Mouse (Mus musculus) forebrain, embryonic 13.5 days (tissue): ENCODE results near the gene Ube2u. TPM values are rescaled to one million over a fixed set of nuclear protein-coding genes. Genes with fewer than 3 reads are reported as not detected.
A peak's percentile ranks its signal among the peaks of the same experiment; 100 is the strongest.

ENCODE experiments used
- ATAC-seq: fragments of 200-750 bp; cut with Nextera tagmentation; 2 replicates; pipeline ENCODE4 v1.8.0; 2017
- H3K27ac ChIP-seq: fragments of 300-500 bp; sonication (generic); 2 replicates; pipeline ENCODE4 v1.5.1; 2015; ENCODE audit warnings: inconsistent platforms, mild to moderate bottlenecking, moderate library complexity
- H3K27me3 ChIP-seq: fragments of 300-500 bp; sonication (generic); 2 replicates; pipeline ENCODE4 v1.6.1; 2015; ENCODE audit warnings: mild to moderate bottlenecking, inconsistent platforms
- H3K36me3 ChIP-seq: fragments of 300-500 bp; sonication (generic); 2 replicates; pipeline ENCODE4 v1.6.1; 2015; ENCODE audit warnings: mild to moderate bottlenecking, inconsistent platforms; ENCODE audit not compliant: poor library complexity, severe bottlenecking
- H3K4me1 ChIP-seq: fragments of 300-500 bp; sonication (generic); 2 replicates; pipeline ENCODE4 v1.6.1; 2015; ENCODE audit warnings: inconsistent platforms
- H3K4me2 ChIP-seq: fragments of 300-500 bp; sonication (generic); 2 replicates; pipeline ENCODE4 v1.6.1; 2015; ENCODE audit warnings: inconsistent platforms, mild to moderate bottlenecking, moderate library complexity
- H3K4me3 ChIP-seq: fragments of 300-500 bp; sonication (generic); 2 replicates; pipeline ENCODE4 v1.5.1; 2015; ENCODE audit warnings: mild to moderate bottlenecking, inconsistent platforms
- H3K9ac ChIP-seq: fragments of 300-500 bp; sonication (generic); 2 replicates; pipeline ENCODE4 v1.6.1; 2015; ENCODE audit warnings: mild to moderate bottlenecking, inconsistent platforms
- H3K9me3 ChIP-seq: fragments of 300-500 bp; sonication (generic); replicated peaks from 2 replicates; pipeline ENCODE4 v1.6.1; 2016; ENCODE audit warnings: inconsistent platforms
- WGBS: fragments of 180-500 bp; shearing (Covaris S2); methylation state at CpG from one replicate; pipeline ENCODE4 v1.1.7; 2015; 5-methylcytosine and 5-hydroxymethylcytosine counted together
- polyA plus RNA-seq: library from polyadenylated mRNA; unstranded; fragments of >200 nt; fragmentation: Nextera tagmentation; extraction: Ambion mirVana; gene quantifications from 2 replicates; pipeline ENCODE4 v1.2.1, GENCODE M21; 2015

The Ube2u gene
- polyA plus RNA-seq, 1 experiment from 2014 or later: 0.56 TPM

- Histone ChIP-seq H3K9me3 (no peaks in the 10 kb centered on the region), H3K9ac (peak overlapping the region; percentile 52), H3K4me3 (peak overlapping the region; percentile 31), H3K36me3 (no peaks in the 10 kb centered on the region), H3K27ac (no peak overlapping the region; the same call in 1 of the 2 replicates), H3K27me3 (no peaks in the 10 kb centered on the region; the same call in 1 of the 2 replicates), H3K4me1 (peaks cover 8% of the 10 kb centered on the region), H3K4me2 (peak overlapping the region; percentile 68)
- ATAC-seq: peak; percentile 95
- 3% methylated on average over 21 of the region's 21 CpGs for WGBS
Measured at GRCm38 (mm10) chr4:100588236-100589206, 109.9 kb downstream of the Ube2u start.

GRCm38 (mm10) chr4:100595771-100596170 is 117.1 kb downstream of the Ube2u start:
- WGBS: 88% methylated on average over 4 of the region's 4 CpGs
- H3K9me3 ChIP-seq: no peaks in the 10 kb centered on the region
- ATAC-seq: no peak

GRCm38 (mm10) chr4:100596630-100597029 is 118.0 kb downstream of the Ube2u start:
- Histone ChIP-seq H3K36me3 (no peaks in the 10 kb centered on the region), H3K4me3 (no peak overlapping the region), H3K9me3 (no peaks in the 10 kb centered on the region), H3K27me3 (no peaks in the 10 kb centered on the region), H3K4me1 (peaks cover 16% of the 10 kb centered on the region), H3K4me2 (0 out of 2 replicates have a peak overlapping the region, but pooled peaks have one; percentile 3), H3K27ac (peak overlapping the region; percentile 11; the same call in 1 of the 2 replicates), H3K9ac (no peak overlapping the region)
- ATAC-seq: peak; percentile 84
- 55% methylated on average over 5 of the region's 5 CpGs for WGBS

More at GRCm38 (mm10) chr4:100595771-100596170, 117.1 kb downstream of the Ube2u start:
- H3K4me3 ChIP-seq: no peak overlapping the region
- H3K27ac ChIP-seq: no peak overlapping the region
- H3K9ac ChIP-seq: no peak overlapping the region
- no peaks in the 10 kb centered on the region for H3K27me3 ChIP-seq
- no peak overlapping the region for H3K4me2 ChIP-seq
- peaks cover 16% of the 10 kb centered on the region for H3K4me1 ChIP-seq
- no peaks in the 10 kb centered on the region for H3K36me3 ChIP-seq

GRCm38 (mm10) chr4:100597049-100597448 is 118.4 kb downstream of the Ube2u start:
- H3K9me3 ChIP-seq: no peaks in the 10 kb centered on the region
- peak; percentile 65; the same call in 1 of the 2 replicates for ATAC-seq
- WGBS: 60% methylated on average over 4 of the region's 4 CpGs
- peaks cover 16% of the 10 kb centered on the region for H3K4me1 ChIP-seq
- H3K27me3 ChIP-seq: no peaks in the 10 kb centered on the region
- no peak overlapping the region for H3K4me2 ChIP-seq
- H3K9ac ChIP-seq: no peak overlapping the region
- H3K4me3 ChIP-seq: no peak overlapping the region
- no peaks in the 10 kb centered on the region for H3K36me3 ChIP-seq
- H3K27ac ChIP-seq: 0 out of 2 replicates have a peak overlapping the region, but pooled peaks have one; percentile 11
